Mouse (Mus musculus): Measurements from ENCODE around the gene Oxct2b. TPM values are rescaled to one million over a fixed set of nuclear protein-coding genes. Genes with fewer than 3 reads are reported as not detected.
"Not testable (repeated sequence)": the region's sequence is repeated elsewhere in the genome, so short reads cannot be mapped to it uniquely, and the experiment has no call there.

Oxct2b gene
- polyA plus RNA-seq, 1 experiment from 2014 or later = 0.11 TPM

DNA sequence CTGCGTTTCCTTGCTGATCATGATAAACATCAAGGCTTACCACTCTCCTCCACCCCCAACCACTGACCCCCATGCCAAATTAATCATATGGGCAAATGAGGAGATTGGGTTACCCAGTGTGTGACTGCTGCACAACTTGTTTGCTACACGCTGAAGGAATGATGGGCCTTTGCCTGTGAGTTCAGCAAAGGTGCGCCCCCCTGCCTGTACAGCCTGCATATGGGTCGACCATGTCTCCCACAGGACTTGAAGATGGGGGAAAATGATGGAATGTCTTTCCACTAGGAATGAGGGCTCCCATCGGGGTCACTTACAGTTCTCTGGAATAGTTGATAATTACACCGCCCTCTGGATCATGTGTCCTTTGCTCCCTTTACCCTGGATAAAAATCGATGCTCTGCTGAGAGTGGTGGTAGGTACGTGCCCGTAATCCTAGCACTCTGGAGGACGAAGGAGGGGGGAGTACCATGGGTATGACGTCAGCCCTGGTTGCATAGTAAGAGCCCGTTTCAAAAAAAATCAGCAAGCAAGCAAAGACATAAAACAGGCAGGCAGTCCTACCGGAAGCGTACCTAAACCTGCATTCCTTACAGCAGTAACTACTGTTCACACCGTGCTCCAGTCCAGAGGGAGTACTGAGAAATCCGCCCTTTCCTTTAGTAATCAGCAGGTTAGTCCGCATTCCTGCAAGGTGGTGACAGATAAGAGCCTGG is 22.8 kb upstream of the Oxct2b start:
- Histone ChIP-seq H3K4me1 (replicated peaks) (no peaks in the 10 kb centered on the region), H3K27me3 (no peaks in the 10 kb centered on the region), H3K27ac (no peak overlapping the region), H3K36me3 (no peaks in the 10 kb centered on the region), H3K9ac (replicated peaks) (no peak overlapping the region), H3K4me2 (replicated peaks) (no peak overlapping the region), H3K4me3 (replicated peaks) (no peak overlapping the region), H3K9me3 (no peaks in the 10 kb centered on the region)
- WGBS = 69% methylated on average over 17 of the region's 17 CpGs
- ATAC-seq = 0 out of 2 replicates have a peak, but pooled peaks have one; percentile 27

DNA sequence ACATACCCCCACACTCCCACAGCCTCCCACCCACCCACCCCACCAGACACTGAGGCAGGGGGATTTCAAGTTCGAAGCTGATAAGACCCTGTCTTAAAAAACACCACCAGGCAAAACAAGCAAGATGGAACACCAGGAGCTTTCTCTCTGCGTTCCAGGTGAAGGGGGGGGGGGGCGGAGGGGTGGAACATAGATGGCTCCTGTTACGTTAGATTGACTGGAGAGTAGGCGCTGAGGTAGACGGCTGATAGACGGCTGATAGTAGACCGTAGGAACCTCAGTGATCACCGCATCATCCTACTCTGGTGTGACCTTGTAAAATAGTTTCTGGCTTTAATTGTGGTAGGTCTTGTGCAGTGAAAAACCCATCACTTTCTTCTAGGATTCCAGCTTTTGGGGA is 22.2 kb upstream of the Oxct2b start:
- 75% methylated on average over 9 of the region's 9 CpGs for WGBS
- H3K27me3 ChIP-seq = no peaks in the 10 kb centered on the region
- no peak for ATAC-seq

DNA sequence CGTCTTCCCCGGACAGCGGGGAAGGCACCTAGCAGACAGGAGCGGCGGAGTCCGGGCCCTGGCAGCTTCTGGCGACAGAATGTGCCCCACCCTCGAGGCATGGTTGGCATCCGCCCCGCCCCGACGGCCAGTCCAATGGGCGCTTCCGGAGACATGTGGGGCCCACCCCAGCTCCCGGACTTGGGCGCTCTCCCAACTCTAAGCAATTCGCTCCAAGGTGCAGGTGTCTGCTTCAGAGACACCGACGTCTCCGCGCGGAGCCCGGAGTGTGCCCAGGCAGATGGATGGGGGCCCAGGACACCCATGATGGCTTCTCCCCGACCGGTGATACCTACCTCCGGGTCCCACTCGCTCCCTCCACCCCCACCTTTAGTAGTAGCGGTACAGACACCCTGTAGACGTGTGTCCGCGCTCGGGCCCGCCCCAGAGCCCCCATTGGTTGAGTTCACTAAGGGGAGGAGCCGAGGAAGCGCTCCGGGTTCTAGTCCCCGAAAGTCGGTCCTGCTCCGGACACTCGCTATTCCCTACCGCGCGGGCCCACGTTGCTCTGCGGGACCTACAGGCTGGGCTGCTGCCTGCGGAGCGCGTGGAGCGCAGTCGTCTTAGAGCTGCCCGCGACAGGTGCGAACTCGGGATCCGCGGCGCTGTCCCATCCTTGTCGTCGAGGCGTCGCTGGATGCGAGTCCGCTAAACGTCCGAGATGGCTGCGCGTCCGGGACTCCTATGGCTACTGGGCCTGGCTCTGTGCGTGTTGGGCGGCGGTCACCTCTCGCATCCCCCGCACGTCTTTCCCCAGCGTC is 11.2 kb upstream of the Oxct2b start, which contains the start of gene Bmp8b:
Bmp8b (plus strand) TSS at position 515 of the 800 bp plus-strand sequence.
- peak; percentile 73 for ATAC-seq
- WGBS = 6% methylated on average over 75 of the region's 75 CpGs

More for the DNA sequence above, 22.2 kb upstream of the Oxct2b start:
- no peaks in the 10 kb centered on the region for H3K9me3 ChIP-seq
- H3K4me3 ChIP-seq (replicated peaks) = no peak overlapping the region
- no peaks in the 10 kb centered on the region for H3K36me3 ChIP-seq
- no peaks in the 10 kb centered on the region for H3K4me1 ChIP-seq (replicated peaks)
- H3K27ac ChIP-seq = no peak overlapping the region
- no peak overlapping the region for H3K9ac ChIP-seq (replicated peaks)
- H3K4me2 ChIP-seq (replicated peaks) = no peak overlapping the region

DNA sequence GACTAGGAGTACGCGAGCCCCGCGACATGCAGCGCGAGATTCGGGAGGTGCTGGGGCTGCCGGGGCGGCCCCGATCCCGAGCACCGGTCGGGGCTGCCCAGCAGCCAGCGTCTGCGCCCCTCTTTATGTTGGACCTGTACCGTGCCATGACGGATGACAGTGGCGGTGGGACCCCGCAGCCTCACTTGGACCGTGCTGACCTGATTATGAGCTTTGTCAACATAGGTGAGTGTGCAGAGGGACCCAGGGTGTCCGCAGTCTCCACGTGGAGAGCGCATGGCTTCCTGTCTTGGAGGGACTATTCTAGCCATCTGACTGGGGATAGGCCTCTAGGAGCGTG is 10.6 kb upstream of the Oxct2b start:
- 24% methylated on average over 24 of the region's 24 CpGs for WGBS
- Histone ChIP-seq H3K36me3 (no peaks in the 10 kb centered on the region), H3K4me3 (replicated peaks) (peak overlapping the region; percentile 34), H3K9ac (replicated peaks) (no peak overlapping the region), H3K9me3 (no peaks in the 10 kb centered on the region), H3K4me1 (replicated peaks) (peaks cover 9% of the 10 kb centered on the region), H3K4me2 (replicated peaks) (peak overlapping the region; percentile 50), H3K27ac (no peak overlapping the region), H3K27me3 (peaks cover 44% of the 10 kb centered on the region)
- peak; percentile 49 for ATAC-seq

More for the DNA sequence above, 11.2 kb upstream of the Oxct2b start, which contains the start of gene Bmp8b:
- no peaks in the 10 kb centered on the region for H3K36me3 ChIP-seq
- peak within 1 kb of the TSS; percentile 34 for H3K4me3 ChIP-seq (replicated peaks)
- H3K27ac ChIP-seq = no peak within 1 kb of the TSS
- peak within 1 kb of the TSS; percentile 50 for H3K4me2 ChIP-seq (replicated peaks)
- no peak within 1 kb of the TSS for H3K9ac ChIP-seq (replicated peaks)
- peaks cover 44% of the 10 kb centered on the region for H3K27me3 ChIP-seq
- H3K9me3 ChIP-seq = no peaks in the 10 kb centered on the region
- peaks cover 9% of the 10 kb centered on the region for H3K4me1 ChIP-seq (replicated peaks)

- H3K9ac ChIP-seq (replicated peaks); H3K9me3 ChIP-seq; H3K27ac ChIP-seq; H3K4me3 ChIP-seq (replicated peaks); ATAC-seq; H3K4me2 ChIP-seq (replicated peaks); H3K4me1 ChIP-seq (replicated peaks); H3K36me3 ChIP-seq: not testable (repeated sequence)
- H3K27me3 ChIP-seq = peaks cover 44% of the 10 kb centered on the region
- WGBS = 89% methylated on average over 7 of the region's 7 CpGs
These were observed 10.1 kb upstream of the Oxct2b start for GRCm38 (mm10) chr4:123105929-123106328.

DNA sequence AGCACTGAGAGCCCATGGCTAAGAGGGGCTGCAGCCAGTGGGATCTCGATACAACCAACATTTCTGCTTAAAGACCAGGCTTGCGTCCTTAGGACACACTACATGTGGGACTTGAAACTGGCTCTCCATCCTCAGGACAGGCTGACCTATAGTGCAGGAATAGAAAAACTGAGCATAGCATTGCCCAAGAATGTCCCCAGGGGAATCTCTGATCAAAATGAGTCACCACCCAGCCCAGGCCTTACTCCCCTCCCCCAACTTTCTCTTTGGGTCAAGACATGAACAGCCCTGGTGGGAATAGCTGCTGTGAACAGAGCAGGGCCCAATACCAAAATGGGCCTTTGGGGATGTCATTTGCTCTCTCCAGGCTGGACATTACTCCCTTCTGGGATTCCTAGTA is 9.2 kb upstream of the Oxct2b start:
- 94% methylated on average over 2 of the region's 2 CpGs for whole genome bisulfite sequencing
- peaks cover 9% of the 10 kb centered on the region for H3K4me1 ChIP-seq (replicated peaks)

GRCm38 (mm10) chr4:123108056-123108455 is 8.0 kb upstream of the Oxct2b start:
- H3K4me1 ChIP-seq (replicated peaks) = peaks cover 9% of the 10 kb centered on the region
- WGBS = 94% methylated on average over 5 of the region's 5 CpGs
- H3K9ac ChIP-seq (replicated peaks) = no peak overlapping the region
- H3K27me3 ChIP-seq = peaks cover 41% of the 10 kb centered on the region
- no peaks in the 10 kb centered on the region for H3K36me3 ChIP-seq
- ATAC-seq = no peak
- no peak overlapping the region for H3K27ac ChIP-seq
- H3K4me3 ChIP-seq (replicated peaks) = no peak overlapping the region
- no peaks in the 10 kb centered on the region for H3K9me3 ChIP-seq
- no peak overlapping the region for H3K4me2 ChIP-seq (replicated peaks)

More for the DNA sequence above, 9.2 kb upstream of the Oxct2b start:
- Histone ChIP-seq H3K9me3 (no peaks in the 10 kb centered on the region), H3K27me3 (peaks cover 44% of the 10 kb centered on the region), H3K27ac (no peak overlapping the region), H3K36me3 (no peaks in the 10 kb centered on the region), H3K4me3 (replicated peaks) (no peak overlapping the region), H3K9ac (replicated peaks) (no peak overlapping the region), H3K4me2 (replicated peaks) (no peak overlapping the region)
- no peak for ATAC-seq

GRCm38 (mm10) chr4:123110751-123111150 is 5.3 kb upstream of the Oxct2b start:
- Histone ChIP-seq H3K4me2 (replicated peaks) (no peak overlapping the region), H3K27ac (no peak overlapping the region), H3K9ac (replicated peaks) (no peak overlapping the region), H3K27me3 (peaks cover 17% of the 10 kb centered on the region), H3K36me3 (no peaks in the 10 kb centered on the region), H3K9me3 (no peaks in the 10 kb centered on the region), H3K4me1 (replicated peaks) (no peaks in the 10 kb centered on the region), H3K4me3 (replicated peaks) (no peak overlapping the region)
- ATAC-seq = no peak
- WGBS = 88% methylated on average over 4 of the region's 4 CpGs

DNA sequence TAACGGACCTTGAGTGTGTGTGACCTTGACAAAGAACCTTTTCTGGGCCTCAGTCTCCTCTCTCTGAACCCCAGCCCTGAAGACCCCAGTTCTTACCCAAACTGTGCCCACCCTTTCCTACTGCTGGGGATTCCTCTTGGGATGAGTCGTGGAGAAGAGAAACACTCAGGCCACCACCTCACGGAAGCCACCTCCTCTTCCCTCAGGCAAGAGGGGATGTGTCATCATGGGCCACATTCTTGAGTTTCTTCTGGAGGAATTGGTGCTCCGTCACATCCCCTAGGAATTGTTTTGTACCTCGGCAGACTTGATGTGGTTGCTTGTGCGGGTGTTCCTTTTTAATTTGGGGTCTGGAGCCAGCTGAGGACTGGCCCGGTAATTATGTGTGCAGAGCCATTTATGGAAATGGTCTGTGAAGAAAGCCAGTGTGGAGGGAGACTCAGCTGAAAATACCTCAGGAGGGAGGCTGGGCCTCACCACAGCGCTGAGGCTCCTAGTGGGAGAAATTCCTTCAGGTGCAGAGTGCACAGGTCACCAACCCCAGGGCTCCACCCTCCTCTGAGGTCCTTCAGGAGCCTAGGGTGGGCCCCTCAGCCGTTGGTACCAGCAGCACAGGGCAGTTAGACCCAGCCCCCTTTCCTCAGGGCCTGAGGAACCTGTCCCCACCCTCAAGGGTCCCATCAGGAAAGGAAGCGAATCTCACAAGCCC is 4.6 kb upstream of the Oxct2b start:
- not testable (repeated sequence) for H3K4me3 ChIP-seq (replicated peaks); H3K9ac ChIP-seq (replicated peaks); H3K36me3 ChIP-seq; ATAC-seq; H3K27ac ChIP-seq; H3K9me3 ChIP-seq; H3K4me1 ChIP-seq (replicated peaks); H3K4me2 ChIP-seq (replicated peaks)
- H3K27me3 ChIP-seq = peaks cover 14% of the 10 kb centered on the region
- 82% methylated on average over 10 of the region's 10 CpGs for WGBS

DNA sequence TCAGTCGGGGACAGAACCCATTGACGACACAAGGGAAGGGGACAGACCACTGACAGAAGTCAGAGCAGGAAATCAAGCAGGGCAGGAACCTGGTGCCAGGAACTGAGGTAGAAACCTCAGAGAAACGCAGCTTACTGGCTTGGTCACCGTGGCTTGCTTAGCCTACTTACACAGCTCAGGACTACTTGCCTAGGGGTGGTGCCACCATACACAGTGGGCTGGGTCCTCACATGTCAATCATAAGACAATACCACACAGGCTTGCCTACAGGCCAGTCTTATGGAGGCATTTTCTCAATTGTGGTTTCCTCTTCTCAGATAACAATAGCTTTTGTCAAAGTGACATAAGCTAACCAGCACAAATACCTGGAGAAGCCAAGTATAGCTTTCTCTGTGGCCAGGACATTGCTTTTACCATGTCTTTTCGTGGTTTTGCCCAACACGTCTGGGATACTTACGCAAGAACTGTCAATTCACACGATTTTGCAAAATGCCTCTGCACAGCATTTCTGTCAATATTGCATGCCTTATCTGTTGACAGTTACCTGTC is 3.8 kb upstream of the Oxct2b start:
- Histone ChIP-seq H3K27me3 (peaks cover 6% of the 10 kb centered on the region), H3K9ac (replicated peaks) (no peak overlapping the region), H3K36me3 (no peaks in the 10 kb centered on the region), H3K4me3 (replicated peaks) (no peak overlapping the region), H3K9me3 (no peaks in the 10 kb centered on the region), H3K27ac (no peak overlapping the region), H3K4me1 (replicated peaks) (0 out of 2 replicates have a peak, but pooled peaks cover 4% of the 10 kb centered on the region), H3K4me2 (replicated peaks) (no peak overlapping the region)
- 77% methylated on average over 8 of the region's 8 CpGs for WGBS
- ATAC-seq = no peak

DNA sequence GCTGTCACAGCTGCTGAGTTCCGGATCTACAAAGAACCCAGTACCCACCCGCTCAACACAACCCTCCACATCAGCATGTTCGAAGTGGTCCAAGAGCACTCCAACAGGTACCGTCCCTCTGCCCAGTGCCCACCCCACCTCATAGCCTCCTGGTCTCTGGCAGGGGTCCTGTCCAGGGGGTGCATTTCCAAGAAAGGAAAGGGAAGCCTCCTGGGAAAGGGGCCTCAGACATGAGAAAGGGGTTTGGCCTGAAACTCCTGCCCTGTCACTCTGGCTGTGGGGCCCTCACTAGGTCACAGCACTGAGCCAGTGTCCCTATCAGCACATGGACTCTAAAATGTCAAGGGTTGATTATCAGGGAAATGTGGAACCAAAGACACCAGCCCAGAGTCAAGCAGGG is 1.4 kb upstream of the Oxct2b start:
- H3K4me3 ChIP-seq (replicated peaks); H3K9ac ChIP-seq (replicated peaks); ATAC-seq; H3K4me2 ChIP-seq (replicated peaks); H3K9me3 ChIP-seq; H3K4me1 ChIP-seq (replicated peaks); H3K27ac ChIP-seq; H3K36me3 ChIP-seq: not testable (repeated sequence)
- WGBS = 89% methylated on average over 4 of the region's 4 CpGs
- H3K27me3 ChIP-seq = peaks cover 12% of the 10 kb centered on the region

DNA sequence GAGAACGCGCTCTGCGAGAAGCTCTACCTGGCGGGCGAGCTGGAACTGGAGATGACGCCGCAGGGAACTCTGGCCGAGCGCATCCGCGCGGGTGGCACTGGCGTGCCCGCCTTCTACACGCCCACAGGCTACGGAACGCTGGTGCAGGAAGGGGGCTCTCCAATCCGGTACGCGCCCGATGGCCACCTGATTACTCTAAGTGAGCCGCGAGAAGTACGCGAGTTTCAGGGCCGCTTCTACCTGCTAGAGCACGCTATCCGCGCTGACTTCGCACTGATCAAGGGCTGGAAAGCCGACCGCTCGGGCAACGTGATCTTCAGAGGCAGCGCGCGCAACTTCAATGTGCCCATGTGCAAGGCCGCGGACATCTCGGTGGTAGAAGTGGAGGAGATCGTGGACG is 574 bp downstream of the Oxct2b start:
- H3K27ac ChIP-seq; H3K4me1 ChIP-seq (replicated peaks); H3K9ac ChIP-seq (replicated peaks); H3K36me3 ChIP-seq; H3K9me3 ChIP-seq: not testable (repeated sequence)
- peak overlapping the region; percentile 57 for H3K4me2 ChIP-seq (replicated peaks)
- peak overlapping the region; percentile 37 for H3K4me3 ChIP-seq (replicated peaks)
- 24% methylated on average over 23 of the region's 42 CpGs for WGBS
- H3K27me3 ChIP-seq = peaks cover 12% of the 10 kb centered on the region
- peak; percentile 59 for ATAC-seq

Data from midbrain, embryonic 13.5 days (tissue).